Comparison of ENCODE assay signal across 8 mouse cellular contexts in genomic region chr13:54610972-54611754, GRCm38 (mm10). TPM values are rescaled to one million over a fixed set of nuclear protein-coding genes. Genes with fewer than 3 reads are reported as not detected.
A peak's percentile ranks its signal among the peaks of the same experiment; 100 is the strongest.
DNase-seq lines count a peak whose midpoint lies in the region; ATAC-seq and TF ChIP-seq lines count a peak whose summit lies in the region.

Gene Cltb, minus strand, starts transcription at chr13:54611344.

- H3K27me3 ChIP-seq in hindbrain, postnatal 0 days (ENCODE audit: insufficient read depth, low read length) = no peaks in the 10 kb centered on the region
- no peaks in the 10 kb centered on the region for H3K27me3 ChIP-seq in megakaryocyte, embryonic 14.5 days (replicated peaks)

- peak within 1 kb of the TSS; percentile 77 for H3K4me3 ChIP-seq in hindbrain, postnatal 0 days (ENCODE audit: low read length)
- H3K4me3 ChIP-seq in megakaryocyte, embryonic 14.5 days (replicated peaks) = peak within 1 kb of the TSS; percentile 94

- no peaks in the 10 kb centered on the region for H3K9me3 ChIP-seq in hindbrain, postnatal 0 days (ENCODE audit: low read length)
- no peaks in the 10 kb centered on the region for H3K9me3 ChIP-seq in megakaryocyte, embryonic 14.5 days

- TF ChIP-seq CTCF in hindbrain, postnatal 0 days (IDR thresholded peaks at IDR 0.05; ENCODE audit: low read depth) = no peak

- H3K4me2 ChIP-seq in hindbrain, postnatal 0 days (ENCODE audit: low read depth, low read length) = peak within 1 kb of the TSS; percentile 74

- H3K9ac ChIP-seq in hindbrain, postnatal 0 days (replicated peaks; ENCODE audit: low read length) = peak within 1 kb of the TSS; percentile 89

- H3K27ac ChIP-seq in hindbrain, postnatal 0 days = peak within 1 kb of the TSS; percentile 86

- peak; percentile 82 for DNase-seq in ZHBTc4 (ENCODE audit: low read depth, low spot score)
- peak; percentile 83 to 84 for DNase-seq in gastrocnemius, adult 8-10 months (ENCODE audit: low spot score in 2 of 2)
- DNase-seq in hindbrain, postnatal 0 days (ENCODE audit: low spot score) = peak; percentile 90
- peak; percentile 62 to 89 for DNase-seq in left cerebral cortex, adult 9 months (ENCODE audit: low spot score in 2 of 2)
- peak; percentile 93 to 95 for DNase-seq in right cerebral cortex, postnatal 10 days (ENCODE audit: low spot score in 2 of 2)
- DNase-seq in urinary bladder, postnatal 14 days (ENCODE audit: low spot score) = peak; percentile 91

- WGBS in hindbrain, postnatal 0 days = under 1% methylated on average over 56 of the region's 66 CpGs

- peaks cover 20% of the 10 kb centered on the region for H3K4me1 ChIP-seq in hindbrain, postnatal 0 days (ENCODE audit: insufficient read depth, low read length)
- peaks cover 32% of the 10 kb centered on the region for H3K4me1 ChIP-seq in megakaryocyte, embryonic 14.5 days

- H3K36me3 ChIP-seq in hindbrain, postnatal 0 days (ENCODE audit: insufficient read depth, low read length) = 0 out of 2 replicates have a peak, but pooled peaks cover under 1% of the 10 kb centered on the region
- peaks cover 7% of the 10 kb centered on the region for H3K36me3 ChIP-seq in megakaryocyte, embryonic 14.5 days (replicated peaks; ENCODE audit: low read length)

- peak; percentile 67 for ATAC-seq in common myeloid progenitor, adult 5-6 weeks (replicated peaks; ENCODE audit: low read depth, poor library complexity, severe bottlenecking)
- peak; percentile 81 for ATAC-seq in hindbrain, postnatal 0 days

RNA-seq across cellular contexts. Expression of gene Cltb, which starts in this region (rescaled TPM):
- 13.4 and 23.5 TPM in 2 replicates for total RNA-seq in common myeloid progenitor, adult 5-6 weeks (2017)
- total RNA-seq in gastrocnemius, adult 8-10 months (2022) = 100 to 1,000 TPM; 168 to 177 (median 172) TPM
- 184 and 189 TPM in 2 replicates for total RNA-seq in hindbrain, postnatal 0 days (2014; rRNA removed)
- polyA plus RNA-seq in hindbrain, postnatal 0 days (2015; fragmentation: Nextera tagmentation; extraction: Ambion mirVana) = 312 and 318 TPM in 2 replicates
- 72.4 and 308 TPM in 2 replicates for polyA plus RNA-seq in megakaryocyte, embryonic 14.5 days (2012; ENCODE audit: insufficient read depth, low replicate concordance)

Comparison
In these comparisons a context has a peak if more than half of its experiments do, and no peak if none do; other contexts are left out.
1. Peak in every context shown above with its lines: DNase-seq, ATAC-seq, H3K4me3 ChIP-seq and H3K27ac ChIP-seq.